ENCODE assay signal across 9 mouse cellular contexts in the genomic region with DNA sequence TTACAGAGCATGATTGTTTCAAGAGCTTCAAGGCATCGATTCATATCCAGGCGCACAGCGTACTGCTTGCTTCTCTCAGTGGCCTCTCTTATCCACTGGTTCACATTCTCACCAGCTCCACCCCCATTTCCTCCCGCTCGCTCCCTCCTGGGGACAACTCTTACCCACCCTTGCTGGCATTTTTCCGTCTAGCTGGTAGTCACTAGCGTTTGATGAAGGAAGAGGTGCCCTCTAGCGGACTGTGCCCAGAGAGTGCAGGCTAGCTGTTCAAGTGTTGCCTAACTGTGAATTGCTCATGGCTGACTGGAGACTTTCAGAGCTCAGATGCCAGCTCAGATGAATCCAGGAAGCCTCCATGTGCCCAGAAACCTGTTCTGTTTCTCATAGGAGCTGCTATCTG.
DNase-seq lines count a peak whose midpoint lies in the region; ATAC-seq and TF ChIP-seq lines count a peak whose summit lies in the region.
"Had no signal": no experiment of that assay in that cellular context is flagged by ENCODE, and none has a peak within 500 bp of the region (broad histone marks: within the 10 kb centered on the region; RNA-seq: fewer than 3 reads in every experiment).

No protein-coding gene starts in this region.

- H3K27ac ChIP-seq in CH12.LX (ENCODE audit: insufficient read depth, low read depth) = no peak overlapping the region
- peak overlapping the region; percentile 42; the same call in 1 of the 2 replicates for H3K27ac ChIP-seq in forebrain, embryonic 13.5 days
- H3K27ac ChIP-seq: macrophage had no signal

- H3K36me3 ChIP-seq in CH12.LX (replicated peaks in 1 of 2; ENCODE audit: control insufficient read depth in 1 of 2, insufficient read depth in 1 of 2, low read length in 1 of 2) = no peaks in the 10 kb centered on the region
- no peaks in the 10 kb centered on the region for H3K36me3 ChIP-seq in forebrain, embryonic 13.5 days (ENCODE audit: poor library complexity, severe bottlenecking)

- H3K9me3 ChIP-seq in CH12.LX (replicated peaks; ENCODE audit: low read length) = peaks cover 15% of the 10 kb centered on the region
- H3K9me3 ChIP-seq in forebrain, embryonic 13.5 days (replicated peaks) = peaks cover 2% of the 10 kb centered on the region; the same call in 1 of the 2 replicates

- no peak for TF ChIP-seq POLR2A in CH12.LX (IDR thresholded peaks at IDR 0.05; ENCODE audit: low read depth, low read length)

- peak; percentile 94 for TF ChIP-seq RAD21 in CH12.LX (IDR thresholded peaks at IDR 0.05; ENCODE audit: low read depth, low read length)

- peak; percentile 63 to 97; a peak in 3 of 4 replicates for TF ChIP-seq CTCF in CH12.LX (conservative IDR thresholded peaks at IDR 0.05 in 1 of 2, IDR thresholded peaks at IDR 0.05 in 1 of 2; ENCODE audit: low read depth in 2 of 2, low read length in 2 of 2)

- peak; percentile 91 for ATAC-seq in forebrain, embryonic 13.5 days
- peak; percentile 44; the same call in 1 of the 2 replicates for ATAC-seq in neutrophil, adult 5-6 weeks (ENCODE audit: extremely low read depth, insufficient number of reproducible peaks, low FRiP score, poor library complexity, severe bottlenecking)

- WGBS in forebrain, embryonic 13.5 days = 3% methylated on average over 8 of the region's 8 CpGs

- TF ChIP-seq EP300 in CH12.LX (IDR thresholded peaks at IDR 0.05; ENCODE audit: low read length) = 0 out of 2 replicates have a peak, but pooled peaks have one; percentile 17

- H3K27me3 ChIP-seq in CH12.LX (replicated peaks) = peaks cover 56% of the 10 kb centered on the region
- H3K27me3 ChIP-seq in forebrain, embryonic 13.5 days = 0 out of 2 replicates have a peak, but pooled peaks cover 4% of the 10 kb centered on the region

- peak; percentile 89 for DNase-seq in CH12.LX (ENCODE audit: extremely low read depth)
- peak; percentile 77 for DNase-seq in c-Kit-positive CD71-negative TER-119-negative erythroid progenitor cells, embryonic 14.5 days (ENCODE audit: low read depth)
- peak; percentile 76 to 79 for DNase-seq in heart, postnatal 10 days
- peak; percentile 92 for DNase-seq in layer of hippocampus, adult 11-12 months (ENCODE audit: low spot score)
- DNase-seq in lung, adult 18-20 months = peak; percentile 53 to 70
- peak; percentile 76 to 83 for DNase-seq in thymus, postnatal 10 days (ENCODE audit: low spot score in 2 of 2)

- in situ Hi-C loops in CH12.LX (cut with MboI; ENCODE audit: low pct_ligation_motif_present, low pct_unique_long_range_greater_than_20kb, low sequenced_read_pairs) = no loop called here

- no peaks in the 10 kb centered on the region for H3K79me2 ChIP-seq in CH12.LX (replicated peaks; ENCODE audit: control insufficient read depth, extremely low read depth, insufficient read depth, poor library complexity, severe bottlenecking)

- H3K4me1 ChIP-seq in CH12.LX (ENCODE audit: control insufficient read depth in 1 of 2, insufficient read depth in 2 of 2) = peaks cover 0 to 10% of the 10 kb centered on the region in 2 experiments; a peak in 2 of 4 replicates
- H3K4me1 ChIP-seq in forebrain, embryonic 13.5 days = peaks cover 13% of the 10 kb centered on the region

- intact Hi-C loops in heart, postnatal 10 days (cut with DNase I) = loop anchor here (1.0 kb wide), 1 partner anchor 100 kb away; a partner anchor contains a TSS

- no peak overlapping the region for H3K4me3 ChIP-seq in CH12.LX (replicated peaks in 1 of 3; ENCODE audit: low read depth in 2 of 3, low read length in 2 of 3, poor library complexity in 1 of 3)
- H3K4me3 ChIP-seq in forebrain, embryonic 13.5 days = no peak overlapping the region

- no peak overlapping the region; the same call in 1 of the 2 replicates for H3K9ac ChIP-seq in CH12.LX (ENCODE audit: insufficient read depth, low read depth)
- no peak overlapping the region for H3K9ac ChIP-seq in forebrain, embryonic 13.5 days

- dilution Hi-C loops in CH12.LX (cut with MboI; ENCODE audit: extremely low pct_ligation_motif_present, extremely low pct_unique_long_range_greater_than_20kb, low sequenced_read_pairs) = no loop called here

- H3K4me2 ChIP-seq in CH12.LX (ENCODE audit: insufficient read depth, low read depth, poor library complexity, severe bottlenecking) = peak overlapping the region; percentile 39
- peak overlapping the region; percentile 31 for H3K4me2 ChIP-seq in forebrain, embryonic 13.5 days

TF ChIP-seq in CH12.LX, 34 proteins besides CTCF, POLR2A, EP300 and RAD21:
- TF ChIP-seq MAX (IDR thresholded peaks at IDR 0.05; ENCODE audit: low read length) (peak; percentile 70; the same call in 1 of the 2 replicates), SMC3 (IDR thresholded peaks at IDR 0.05; ENCODE audit: low read depth, low read length) (peak; percentile 98), MXI1 (IDR thresholded peaks at IDR 0.05; ENCODE audit: low read depth, low read length) (no peak), RCOR1 (conservative IDR thresholded peaks at IDR 0.05; ENCODE audit: low read depth, low read length) (no peak), TCF12 (IDR thresholded peaks at IDR 0.05; ENCODE audit: low read depth, low read length) (peak; percentile 53), UBTF (IDR thresholded peaks at IDR 0.05; ENCODE audit: low read depth, low read length) (0 out of 2 replicates have a peak, but pooled peaks have one; percentile 40), E2F4 (IDR thresholded peaks at IDR 0.05; ENCODE audit: insufficient replicate concordance, low read depth, low read length) (no peak), MYC (IDR thresholded peaks at IDR 0.05; ENCODE audit: low read depth, low read length) (peak; percentile 65; the same call in 1 of the 2 replicates), NELFE (IDR thresholded peaks at IDR 0.05; ENCODE audit: low read depth, low read length) (peak; percentile 54; the same call in 1 of the 2 replicates), MAZ (IDR thresholded peaks at IDR 0.05; ENCODE audit: low read depth, low read length) (peak; percentile 89; the same call in 1 of the 2 replicates), MEF2A (IDR thresholded peaks at IDR 0.05; ENCODE audit: borderline replicate concordance, low read depth, low read length) (peak; percentile 52; the same call in 1 of the 2 replicates), BHLHE40 (IDR thresholded peaks at IDR 0.05; ENCODE audit: low read depth, low read length) (0 out of 2 replicates have a peak, but pooled peaks have one; percentile 20), ZC3H11A (IDR thresholded peaks at IDR 0.05; ENCODE audit: low read depth, low read length) (peak; percentile 80), HCFC1 (IDR thresholded peaks at IDR 0.05; ENCODE audit: low read depth, low read length) (no peak), NRF1 (IDR thresholded peaks at IDR 0.05; ENCODE audit: low read depth, low read length) (peak; percentile 31; the same call in 1 of the 2 replicates), SIN3A (IDR thresholded peaks at IDR 0.05; ENCODE audit: low read length) (0 out of 2 replicates have a peak, but pooled peaks have one; percentile 32), JUN (IDR thresholded peaks at IDR 0.05; ENCODE audit: insufficient read depth, low read depth, low read length) (no peak), JUND (conservative IDR thresholded peaks at IDR 0.05; ENCODE audit: low read depth, low read length) (peak; percentile 46; the same call in 1 of the 2 replicates), IRF4 (IDR thresholded peaks at IDR 0.05; ENCODE audit: low read depth, low read length) (peak; percentile 76), CHD2 (IDR thresholded peaks at IDR 0.05; ENCODE audit: low read length) (0 out of 2 replicates have a peak, but pooled peaks have one; percentile 42)
